Mouse (Mus musculus) bone marrow macrophage, adult 2 months (primary cell): ENCODE measurements around the gene Atp9a. TPM values are rescaled to one million over a fixed set of nuclear protein-coding genes. Genes with fewer than 3 reads are reported as not detected.

ENCODE experiments used
- H3K27ac ChIP-seq: 2 replicates; pipeline ENCODE4 v1.5.1; 2012; ENCODE audit warnings: low read depth, low read length; ENCODE audit not compliant: insufficient read depth
- H3K4me1 ChIP-seq: 2 replicates; pipeline ENCODE4 v1.6.1; 2012; ENCODE audit warnings: low read length; ENCODE audit not compliant: control insufficient read depth, insufficient read depth
- H3K4me3 ChIP-seq: 2 replicates; pipeline ENCODE4 v1.5.1; 2012; ENCODE audit warnings: mild to moderate bottlenecking, low read length, moderate library complexity; ENCODE audit not compliant: insufficient read depth
- CTCF ChIP-seq: IDR thresholded peaks from 2 replicates; pipeline ENCODE4 v1.5.1; 2012; ENCODE audit warnings: low read depth, mild to moderate bottlenecking, low read length, moderate library complexity
- POLR2A ChIP-seq: IDR thresholded peaks from 2 replicates; pipeline ENCODE4 v1.6.1; 2012; ENCODE audit warnings: mild to moderate bottlenecking, low read depth, low read length, borderline replicate concordance
- polyA plus RNA-seq: library from polyadenylated mRNA; stranded (reverse); fragments of >200 nt; gene quantifications from 2 replicates; pipeline ENCODE4 v1.2.4, GENCODE M21; 2012; ENCODE audit not compliant: missing spikeins, insufficient read depth, insufficient read length

Gene Atp9a
- polyA plus RNA-seq, 1 experiment = 1.2 TPM

- Histone ChIP-seq H3K4me3 (no peak overlapping the region), H3K27ac (no peak overlapping the region), H3K4me1 (no peaks in the 10 kb centered on the region)
- TF ChIP-seq POLR2A = no peak
- TF ChIP-seq CTCF = no peak
Observed at GRCm38 (mm10) chr2:168684695-168685094, 57.5 kb downstream of the Atp9a start.

- TF ChIP-seq CTCF (no peak), POLR2A (no peak)
- Histone ChIP-seq H3K27ac (no peak overlapping the region), H3K4me3 (no peak overlapping the region), H3K4me1 (no peaks in the 10 kb centered on the region)
Observed at GRCm38 (mm10) chr2:168683520-168684150, 58.6 kb downstream of the Atp9a start.

DNA sequence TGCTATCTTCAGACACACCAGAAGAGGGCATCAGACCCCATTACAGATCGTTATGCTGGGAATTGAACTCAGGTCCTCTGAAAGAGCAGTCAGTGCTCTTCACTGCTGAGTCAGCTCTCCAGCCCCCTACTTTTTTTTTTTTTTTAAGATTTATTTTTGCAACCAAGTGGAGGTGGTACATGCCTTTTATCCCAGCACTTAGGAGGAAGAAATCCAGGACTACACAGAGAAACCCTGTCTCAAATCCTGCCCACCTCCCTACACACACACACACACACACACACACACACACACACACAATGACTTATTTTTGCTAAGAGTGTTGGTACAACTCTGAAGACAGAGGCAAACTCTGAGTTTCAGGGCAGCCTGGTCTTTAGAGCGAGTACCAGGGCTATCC lies 59.5 kb downstream of the Atp9a start:
- Histone ChIP-seq H3K4me1 (no peaks in the 10 kb centered on the region), H3K4me3 (no peak overlapping the region), H3K27ac (no peak overlapping the region)
- TF ChIP-seq POLR2A = no peak
- no peak for TF ChIP-seq CTCF

GRCm38 (mm10) chr2:168681531-168681930 lies 60.7 kb downstream of the Atp9a start:
- Histone ChIP-seq H3K4me3 (no peak overlapping the region), H3K4me1 (no peaks in the 10 kb centered on the region), H3K27ac (no peak overlapping the region)
- TF ChIP-seq POLR2A (no peak), CTCF (no peak)

- no peak overlapping the region for H3K27ac ChIP-seq
- no peak for TF ChIP-seq CTCF
- TF ChIP-seq POLR2A = no peak
- no peak overlapping the region for H3K4me3 ChIP-seq
- no peaks in the 10 kb centered on the region for H3K4me1 ChIP-seq
Observed at GRCm38 (mm10) chr2:168679381-168680199, 62.6 kb downstream of the Atp9a start.

GRCm38 (mm10) chr2:168678662-168679294 lies 63.4 kb downstream of the Atp9a start:
- no peak for TF ChIP-seq CTCF
- no peak for TF ChIP-seq POLR2A
- Histone ChIP-seq H3K4me3 (no peak overlapping the region), H3K4me1 (no peaks in the 10 kb centered on the region), H3K27ac (no peak overlapping the region)

GRCm38 (mm10) chr2:168677650-168678049 lies 64.6 kb downstream of the Atp9a start:
- no peaks in the 10 kb centered on the region for H3K4me1 ChIP-seq

DNA sequence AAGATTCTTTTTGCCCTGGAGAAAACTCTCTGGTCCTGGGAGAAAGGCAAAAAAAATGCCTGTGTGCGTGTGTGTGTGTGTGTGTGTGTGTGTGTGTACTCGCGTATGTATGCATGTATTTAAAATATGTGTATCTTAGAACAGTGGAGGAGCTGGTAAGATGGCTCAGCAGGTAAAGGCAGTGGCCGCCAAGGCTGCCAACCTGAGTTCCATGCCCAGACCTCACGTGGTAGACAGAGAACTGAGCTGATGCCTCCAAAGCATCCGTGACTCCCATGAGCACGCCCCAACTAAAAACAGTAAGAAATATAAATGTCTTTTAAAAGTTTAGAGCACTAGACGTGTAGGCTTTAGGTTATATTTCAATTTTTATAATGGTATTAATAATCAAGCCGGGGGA lies 70.5 kb downstream of the Atp9a start:
- no peak overlapping the region for H3K4me3 ChIP-seq
- H3K4me1 ChIP-seq = no peaks in the 10 kb centered on the region
- H3K27ac ChIP-seq = no peak overlapping the region
- no peak for TF ChIP-seq POLR2A
- no peak for TF ChIP-seq CTCF

More at GRCm38 (mm10) chr2:168677650-168678049, 64.6 kb downstream of the Atp9a start:
- Histone ChIP-seq H3K27ac (no peak overlapping the region), H3K4me3 (no peak overlapping the region)
- TF ChIP-seq POLR2A (no peak), CTCF (no peak)

- Histone ChIP-seq H3K4me1 (no peaks in the 10 kb centered on the region), H3K4me3 (no peak overlapping the region), H3K27ac (no peak overlapping the region)
- TF ChIP-seq CTCF = no peak
Observed at GRCm38 (mm10) chr2:168670241-168670640, 72.0 kb downstream of the Atp9a start.

GRCm38 (mm10) chr2:168669762-168670161 lies 72.4 kb downstream of the Atp9a start:
- no peaks in the 10 kb centered on the region for H3K4me1 ChIP-seq
- H3K27ac ChIP-seq = no peak overlapping the region
- no peak overlapping the region for H3K4me3 ChIP-seq
- no peak for TF ChIP-seq CTCF
- TF ChIP-seq POLR2A = no peak
